Mouse (Mus musculus): ENCODE data around the gene Tmem176a.

DNA sequence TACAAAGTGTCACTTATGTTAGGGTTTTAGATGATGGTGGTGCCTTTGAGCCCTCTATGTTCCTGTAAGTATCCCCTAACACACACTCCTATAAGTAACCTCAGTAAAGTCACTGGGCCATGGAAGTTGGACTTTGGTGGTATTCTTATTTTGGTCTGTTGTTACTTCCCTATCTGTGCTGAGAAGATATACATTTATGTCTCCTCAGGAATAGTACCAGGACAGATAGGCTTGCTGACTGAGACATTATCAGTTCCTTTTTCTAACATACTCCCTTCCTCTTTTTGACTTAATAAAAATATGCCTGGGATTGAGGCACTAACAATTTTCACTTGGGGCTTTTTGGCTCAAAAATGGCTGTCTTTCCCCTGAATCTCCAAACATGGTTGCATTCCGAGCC lies 8.3 kb upstream of the Tmem176a start:
- TF ChIP-seq EP300 (IDR thresholded peaks at IDR 0.05; ENCODE audit: insufficient read depth, low read depth, low read length), result no peak
- no peak for TF ChIP-seq CTCF (IDR thresholded peaks at IDR 0.05)
- no peak for TF ChIP-seq POLR2A (IDR thresholded peaks at IDR 0.05; ENCODE audit: insufficient read depth, low read depth, low read length)
